Mouse (Mus musculus) heart, postnatal 25 days (tissue): ENCODE measurements around the gene Alg12. TPM values are rescaled to one million over a fixed set of nuclear protein-coding genes. Genes with fewer than 3 reads are reported as not detected.

Experiments
- DNase-seq: peaks from one replicate; pipeline ENCODE4 v3.0.0; 2022; ENCODE audit warnings: low spot score
- intact Hi-C: fragments of 180-260 bp; cut with DNase I; formaldehyde crosslinking; loops from one replicate; pipeline ENCODE4 v1.15.1; 2025
- total RNA-seq, 2 experiments: library from RNA; stranded (reverse); gene quantifications; 2 replicates each; pipeline ENCODE4 v1.2.3; 2021

The Alg12 gene
- total RNA-seq, 2 experiments from 2014 or later: 10.7 TPM

- no peak for DNase-seq
- intact Hi-C loops: no loop called here
These were observed 36.8 kb upstream of the Alg12 start for GRCm38 (mm10) chr15:88855896-88856417.

GRCm38 (mm10) chr15:88854969-88855830 is 36.1 kb upstream of the Alg12 start:
- intact Hi-C loops: no loop called here

DNA sequence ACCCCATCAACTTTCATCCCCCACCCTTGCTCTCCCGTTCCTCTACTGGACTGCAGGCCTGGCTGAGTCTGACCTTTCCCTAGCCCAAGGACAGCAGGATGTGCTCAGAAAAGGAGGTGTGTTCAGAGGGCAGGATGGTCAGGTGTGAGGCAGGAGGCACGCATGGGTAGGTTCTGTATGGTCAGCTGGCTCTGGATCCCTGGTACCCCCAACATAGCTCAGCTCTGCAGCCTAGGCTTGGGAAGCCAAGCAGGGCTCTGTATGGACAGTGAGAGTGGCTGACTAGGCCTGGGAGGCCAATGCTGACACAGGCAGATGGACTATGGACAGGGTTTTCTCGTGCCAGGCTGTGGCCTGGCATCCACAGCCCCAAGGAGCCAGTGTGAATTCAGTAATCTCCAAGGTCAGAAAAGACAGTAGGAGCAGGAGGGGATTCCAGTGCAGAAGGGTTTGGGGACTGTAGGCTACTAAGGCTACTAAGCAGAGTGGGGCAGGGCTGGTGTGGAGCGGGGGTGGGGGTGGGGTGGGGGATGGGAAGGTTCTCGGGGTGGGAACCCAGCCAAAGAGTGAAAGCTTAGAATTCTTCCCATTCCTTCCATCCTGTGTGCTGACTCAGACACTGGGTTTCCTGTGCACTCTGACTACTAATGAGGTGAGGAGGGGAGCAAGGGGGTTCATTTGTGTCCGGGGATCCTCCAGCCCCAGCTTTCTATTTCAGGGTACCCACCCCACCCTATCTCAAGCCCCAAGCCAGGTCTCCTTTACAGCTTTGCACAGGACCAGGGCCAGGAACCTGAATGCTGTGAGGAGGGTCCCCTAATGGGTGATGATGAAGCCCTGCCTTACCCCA is 35.2 kb upstream of the Alg12 start:
- intact Hi-C loops: no loop called here
- DNase-seq: no peak

More at GRCm38 (mm10) chr15:88854969-88855830, 36.1 kb upstream of the Alg12 start:
- no peak for DNase-seq

DNA sequence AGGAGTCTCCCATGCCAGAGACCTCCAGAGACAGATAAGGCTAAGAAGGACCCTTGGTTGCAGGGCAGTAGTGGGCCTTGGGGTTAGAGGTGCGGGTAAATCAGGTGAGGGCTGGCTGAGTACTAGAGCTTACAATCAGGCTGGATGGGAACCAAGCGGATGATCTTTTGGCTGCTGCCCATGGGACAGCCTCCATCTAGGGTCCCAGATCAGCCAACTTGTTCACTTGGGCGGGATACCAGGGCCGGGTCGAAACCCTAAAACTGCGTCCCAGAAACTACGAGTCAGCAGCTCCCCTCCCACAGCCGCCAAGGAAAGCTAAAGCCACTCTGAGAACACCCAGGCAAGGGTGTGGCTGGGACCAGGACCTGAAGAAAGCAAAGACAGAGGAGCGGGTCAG is 34.0 kb upstream of the Alg12 start:
- DNase-seq: no peak
- intact Hi-C loops: no loop called here

- intact Hi-C loops: no loop called here
- no peak for DNase-seq
These were observed 32.5 kb upstream of the Alg12 start for GRCm38 (mm10) chr15:88851507-88852149.

DNA sequence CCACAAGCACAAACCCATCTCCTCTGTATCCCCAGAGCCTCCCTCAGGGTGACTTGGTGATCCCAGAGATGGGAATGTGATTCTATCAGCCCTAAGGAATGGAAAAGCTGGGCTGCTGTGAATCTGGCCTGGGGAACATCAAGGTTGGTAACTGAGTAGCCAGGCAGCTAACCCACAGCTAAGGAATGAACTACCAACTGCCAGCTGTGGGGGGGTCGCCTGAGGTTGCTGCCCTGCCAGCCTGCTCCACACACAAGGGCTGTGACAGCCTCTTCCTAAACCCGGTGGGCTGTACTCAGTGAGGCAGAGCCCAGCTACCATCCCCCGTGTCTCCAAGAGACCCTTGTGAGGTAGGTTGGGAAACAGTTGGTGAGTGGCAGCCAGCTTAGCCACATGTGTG is 32.0 kb upstream of the Alg12 start:
- intact Hi-C loops: no loop called here
- DNase-seq: no peak

DNA sequence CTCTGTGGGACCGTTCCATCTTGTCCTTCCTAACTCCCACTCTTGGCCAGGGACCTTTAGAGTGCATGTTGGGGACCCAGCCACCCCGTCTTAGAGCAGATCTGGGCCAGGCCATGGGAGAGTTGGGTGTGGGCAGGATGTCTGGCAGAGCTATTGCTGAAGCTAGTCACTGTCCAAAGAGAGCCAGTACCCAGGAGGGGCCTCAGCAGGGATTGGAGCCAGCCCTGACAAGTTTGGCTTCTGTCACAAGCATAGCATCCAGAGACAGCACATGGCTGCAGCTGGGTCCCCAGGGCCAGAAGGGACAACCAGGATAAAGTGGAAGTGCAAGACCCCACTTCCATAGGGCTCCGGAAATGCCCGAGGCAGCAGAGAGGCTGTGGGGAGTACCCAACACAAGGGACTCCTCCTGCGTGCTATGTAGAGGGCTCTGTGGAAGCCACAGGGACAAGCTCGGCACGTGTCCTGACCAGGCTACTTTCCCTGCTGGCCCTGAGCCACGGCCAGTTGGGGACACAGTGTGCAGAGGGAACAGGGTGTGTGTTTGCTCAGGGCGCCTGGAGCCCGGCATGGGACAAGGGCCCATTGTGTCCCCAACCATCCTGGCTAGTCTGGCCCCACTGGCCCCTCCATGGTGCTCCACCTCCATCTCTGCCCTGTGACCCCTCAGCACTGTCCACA is 31.2 kb upstream of the Alg12 start:
- intact Hi-C loops: no loop called here

DNA sequence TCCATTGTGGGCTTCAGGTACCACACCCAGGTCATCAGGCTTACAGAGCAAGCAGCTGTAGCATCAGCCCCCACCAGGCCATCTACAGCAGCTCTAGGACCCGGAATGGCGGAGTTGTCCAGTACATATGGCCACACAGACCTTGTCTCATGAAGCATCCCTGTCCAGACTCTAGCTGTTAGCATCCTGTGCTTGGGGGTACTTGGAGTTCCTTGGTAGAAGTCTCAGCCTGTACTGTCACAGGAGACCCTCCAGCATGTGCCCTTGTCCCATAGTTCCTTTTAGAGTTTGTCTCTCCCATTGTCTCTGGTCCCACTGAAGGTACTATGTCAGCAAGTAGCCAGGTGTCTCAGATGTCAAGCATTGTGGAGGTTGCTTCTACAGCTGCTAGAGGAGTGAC is 30.5 kb upstream of the Alg12 start:
- DNase-seq: no peak
- intact Hi-C loops: no loop called here

More for the DNA sequence above, 31.2 kb upstream of the Alg12 start:
- DNase-seq: peak; percentile 95

DNA sequence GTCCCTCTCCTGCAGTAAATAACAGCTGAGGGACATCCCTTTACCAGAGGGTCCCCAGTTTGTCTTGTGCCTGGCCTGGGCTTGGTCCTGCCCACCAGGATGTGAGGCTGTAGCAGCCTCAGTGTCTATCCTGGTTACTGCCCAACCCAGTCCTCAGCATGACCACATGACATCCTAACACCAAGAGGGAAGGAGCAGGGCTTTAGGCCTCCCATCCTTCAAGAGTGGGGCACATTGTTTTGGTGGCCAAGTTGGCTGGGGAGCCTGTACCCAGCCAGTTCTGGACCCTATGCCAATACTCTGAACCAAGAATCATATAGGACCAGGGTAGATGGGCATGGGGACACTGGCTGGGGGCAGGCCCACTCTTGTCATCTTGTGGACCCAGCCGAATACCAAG is 29.5 kb upstream of the Alg12 start:
- intact Hi-C loops: no loop called here
- DNase-seq: no peak

GRCm38 (mm10) chr15:88844966-88845365 is 25.8 kb upstream of the Alg12 start:
- no peak for DNase-seq
- intact Hi-C loops: no loop called here

- no peak for DNase-seq
- intact Hi-C loops: no loop called here
These were observed 24.5 kb upstream of the Alg12 start for GRCm38 (mm10) chr15:88843486-88844097.

GRCm38 (mm10) chr15:88842300-88842673 is 23.2 kb upstream of the Alg12 start:
- intact Hi-C loops: no loop called here
- DNase-seq: no peak

DNA sequence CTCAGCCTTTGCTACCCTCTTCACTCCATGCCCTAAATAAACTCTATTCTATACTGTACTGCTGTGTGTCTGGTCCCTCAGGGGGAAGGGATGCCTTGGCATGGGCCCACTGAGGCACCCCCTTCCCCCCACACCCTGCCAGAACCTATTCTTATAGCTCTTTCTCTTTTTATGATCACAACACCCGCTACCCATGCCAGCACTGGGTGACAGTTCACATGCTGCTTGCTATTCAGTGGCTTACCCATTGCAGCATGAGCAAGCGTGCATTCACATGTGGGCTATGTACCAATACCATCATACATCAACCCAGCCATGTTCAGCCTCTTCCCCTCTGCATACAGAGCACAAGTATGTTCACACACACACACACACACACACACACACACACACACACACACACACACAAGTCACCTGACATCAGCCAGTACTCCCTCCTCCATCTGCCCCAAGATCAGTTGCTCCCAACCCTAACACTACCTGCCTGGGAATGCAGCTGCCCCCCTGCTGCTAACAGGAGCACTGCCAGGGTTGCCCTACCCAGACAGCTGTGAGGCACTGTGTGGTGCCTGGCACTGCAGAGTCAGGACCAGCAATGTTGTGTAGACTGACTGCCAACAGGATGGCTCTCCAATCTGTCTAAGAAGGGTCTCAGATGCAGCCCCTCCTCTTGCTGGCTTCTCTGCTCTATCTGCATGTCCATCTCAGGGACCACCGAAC is 22.6 kb upstream of the Alg12 start:
- intact Hi-C loops: no loop called here
- DNase-seq: no peak

DNA sequence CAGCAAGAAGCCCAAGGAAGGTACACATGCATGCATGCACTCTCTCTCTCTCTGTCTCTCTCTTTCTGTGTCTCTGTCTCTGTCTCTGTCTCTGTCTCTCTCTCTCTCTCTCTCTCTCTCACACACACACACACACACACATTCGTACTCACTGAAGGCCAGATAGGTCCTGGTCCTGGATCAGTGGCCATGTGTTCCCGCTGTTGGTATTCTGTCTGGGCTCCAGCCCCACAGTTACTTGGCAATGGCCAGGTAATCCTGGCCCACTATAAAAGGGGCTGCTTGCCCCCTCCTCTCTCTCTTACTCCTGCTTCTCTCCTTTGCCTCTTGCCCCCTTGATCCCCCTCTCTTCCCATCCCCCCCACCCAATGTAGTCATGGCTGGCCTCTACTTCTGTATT is 22.0 kb upstream of the Alg12 start:
- DNase-seq: no peak
- intact Hi-C loops: no loop called here

- intact Hi-C loops: no loop called here
- peak; percentile 77 for DNase-seq
These were observed 21.0 kb upstream of the Alg12 start for GRCm38 (mm10) chr15:88840126-88840525.

DNA sequence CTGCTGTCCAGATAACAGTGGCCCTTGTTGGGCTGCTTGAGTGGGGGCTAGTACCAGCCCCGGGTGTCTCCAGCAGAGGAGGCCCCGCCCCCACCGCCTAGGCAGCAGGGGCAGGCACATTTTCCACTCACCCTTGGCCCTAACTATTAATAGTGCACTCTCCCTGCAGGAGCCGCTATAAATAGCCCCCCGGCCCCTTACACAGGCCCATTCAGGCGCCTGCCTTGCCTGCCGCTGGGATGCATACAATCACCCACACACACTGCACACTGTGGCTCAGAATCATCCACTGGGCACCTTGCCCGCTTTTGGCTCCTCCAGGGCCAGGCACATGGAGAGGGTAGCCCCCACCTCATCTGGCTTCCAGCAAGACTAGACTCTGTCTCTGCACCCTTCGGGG is 20.2 kb upstream of the Alg12 start:
- DNase-seq: peak; percentile 76
- intact Hi-C loops: loop anchor here (2.0 kb wide), 1 partner anchor 24 kb away; the partner anchor contains the start of gene Pim3

DNA sequence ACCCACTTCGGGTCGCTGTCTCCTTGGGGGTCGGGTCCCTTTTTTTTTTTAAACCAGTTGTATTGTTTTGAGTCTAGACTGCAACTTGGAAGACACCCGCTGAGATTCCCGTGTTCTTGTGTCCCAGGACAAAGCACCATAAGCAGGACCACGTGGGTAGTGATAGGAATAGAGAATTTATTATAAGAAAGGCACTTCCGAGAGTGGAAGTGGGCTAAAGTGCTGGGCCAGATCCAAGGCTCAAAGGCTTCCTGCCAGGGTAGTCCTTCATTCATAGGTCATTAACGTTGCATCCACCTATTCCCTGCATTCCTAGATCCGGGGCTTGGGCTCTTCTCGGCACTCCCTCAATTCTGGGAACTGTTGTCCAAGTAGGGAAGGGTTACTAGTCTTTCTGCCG is 18.9 kb upstream of the Alg12 start:
- DNase-seq: no peak
- intact Hi-C loops: loop anchor here (2.0 kb wide), 1 partner anchor 25 kb away; the partner anchor contains the start of gene Pim3

DNA sequence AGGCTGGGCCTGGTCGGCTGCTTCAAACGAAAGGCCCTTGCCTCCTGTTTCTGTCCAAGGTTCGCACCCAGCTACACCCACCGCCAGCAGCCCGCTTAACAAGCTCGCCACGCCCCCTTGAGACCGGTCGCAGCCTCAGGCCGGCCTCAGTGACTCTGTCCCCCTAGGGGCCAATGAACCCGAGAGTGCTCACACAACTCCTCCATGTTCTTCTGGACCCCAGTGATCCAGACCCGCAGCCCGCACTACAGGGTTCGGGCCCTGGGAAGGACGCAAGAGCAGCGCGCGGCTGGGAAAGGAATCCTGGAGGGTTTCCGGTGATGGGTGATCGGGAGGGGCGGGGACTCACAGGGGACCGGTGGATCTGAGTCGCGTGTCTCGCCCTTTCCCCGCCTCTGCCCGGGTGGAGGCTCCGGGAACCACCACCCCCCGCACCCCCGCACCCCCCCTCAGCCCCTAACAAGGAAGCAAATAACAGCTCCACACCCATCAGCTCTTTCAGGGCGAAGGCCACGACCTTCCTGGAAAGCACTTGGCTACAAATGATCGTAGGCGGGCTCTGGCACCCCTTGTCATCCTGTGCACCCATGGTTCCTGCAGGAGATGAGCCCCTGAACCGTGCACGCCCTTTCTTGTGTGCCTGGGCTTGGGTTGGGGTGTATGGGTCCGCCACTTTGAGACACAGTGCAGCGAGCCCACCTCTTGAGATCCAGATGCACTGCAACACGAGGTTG is 18.2 kb upstream of the Alg12 start:
- peak; percentile 77 for DNase-seq
- intact Hi-C loops: no loop called here
